ENCODE assay signal across 23 mouse cellular contexts in genomic region chr9:35290417-35290816, GRCm38 (mm10).
"Had no signal": no experiment of that assay in that cellular context is flagged by ENCODE, and none has a peak within 500 bp of the region (broad histone marks: within the 10 kb centered on the region; RNA-seq: fewer than 3 reads in every experiment).

No protein-coding gene starts in this region.

- H3K27ac ChIP-seq: limb, embryonic 13.5 days; liver, embryonic 12.5 days; liver, embryonic 15.5 days; lung, embryonic 15.5 days; neural tube, embryonic 12.5 days; neural tube, embryonic 15.5 days; stomach, embryonic 15.5 days had no signal

- ATAC-seq: liver, embryonic 12.5 days had no signal

- H3K36me3 ChIP-seq: limb, embryonic 13.5 days; liver, embryonic 12.5 days; liver, embryonic 15.5 days; lung, embryonic 15.5 days; neural tube, embryonic 12.5 days; neural tube, embryonic 15.5 days; stomach, embryonic 15.5 days had no signal

- DNase-seq: kidney, adult 11 months; kidney, adult 9 months; kidney, postnatal 10 days; left cerebral cortex, postnatal 4 days; liver; lung, adult 18-20 months; lung, postnatal 10 days; lung, postnatal 36 days; midbrain, embryonic 14.5 days; right cerebral cortex, adult 18-20 months; right cerebral cortex, postnatal 14 days; right cerebral cortex, postnatal 4 days; spleen, adult 18-20 months; thymus, adult 18-20 months; thymus, postnatal 36 days had no signal

- H3K4me1 ChIP-seq: neural tube, embryonic 12.5 days; neural tube, embryonic 15.5 days; stomach, embryonic 15.5 days had no signal

- H3K9me3 ChIP-seq: limb, embryonic 13.5 days; liver, embryonic 12.5 days; liver, embryonic 15.5 days; lung, embryonic 15.5 days; neural tube, embryonic 12.5 days; neural tube, embryonic 15.5 days; stomach, embryonic 15.5 days had no signal

- H3K27me3 ChIP-seq: limb, embryonic 13.5 days; liver, embryonic 12.5 days; liver, embryonic 15.5 days; lung, embryonic 15.5 days; stomach, embryonic 15.5 days had no signal

- H3K4me2 ChIP-seq: limb, embryonic 13.5 days; liver, embryonic 12.5 days; liver, embryonic 15.5 days; lung, embryonic 15.5 days; midbrain, embryonic 11.5 days; neural tube, embryonic 12.5 days; neural tube, embryonic 15.5 days; stomach, embryonic 15.5 days had no signal

- H3K4me3 ChIP-seq: limb, embryonic 13.5 days; liver, embryonic 12.5 days; liver, embryonic 15.5 days; lung, embryonic 15.5 days; neural tube, embryonic 12.5 days; neural tube, embryonic 15.5 days; stomach, embryonic 15.5 days had no signal

- H3K9ac ChIP-seq: limb, embryonic 13.5 days; liver, embryonic 12.5 days; liver, embryonic 15.5 days; lung, embryonic 15.5 days; neural tube, embryonic 12.5 days; neural tube, embryonic 15.5 days; stomach, embryonic 15.5 days had no signal
